Mouse (Mus musculus) kidney, embryonic 15.5 days (tissue): ENCODE measurements around the gene Ssr4. TPM values are rescaled to one million over a fixed set of nuclear protein-coding genes. Genes with fewer than 3 reads are reported as not detected.

Source experiments
- ATAC-seq: fragments of 200-750 bp; cut with Nextera tagmentation; replicated peaks from 2 replicates; pipeline ENCODE4 v1.8.0; 2017; ENCODE audit warnings: moderate TSS enrichment; ENCODE audit not compliant: low FRiP score
- H3K27ac ChIP-seq: fragments of 300-500 bp; sonication (generic); 2 replicates; pipeline ENCODE4 v1.5.1; 2015; ENCODE audit warnings: mild to moderate bottlenecking, inconsistent platforms
- H3K27me3 ChIP-seq: fragments of 300-500 bp; sonication (generic); 2 replicates; pipeline ENCODE4 v1.6.1; 2015; ENCODE audit warnings: inconsistent platforms
- H3K36me3 ChIP-seq: fragments of 300-500 bp; sonication (generic); 2 replicates; pipeline ENCODE4 v1.6.1; 2015; ENCODE audit warnings: inconsistent platforms
- H3K4me1 ChIP-seq: fragments of 300-500 bp; sonication (generic); 2 replicates; pipeline ENCODE4 v1.6.1; 2015; ENCODE audit warnings: inconsistent platforms
- H3K4me2 ChIP-seq: fragments of 300-500 bp; sonication (generic); 2 replicates; pipeline ENCODE4 v1.6.1; 2015; ENCODE audit warnings: moderate library complexity, mild to moderate bottlenecking, inconsistent platforms
- H3K4me3 ChIP-seq: fragments of 300-500 bp; sonication (generic); replicated peaks from 2 replicates; pipeline ENCODE4 v1.5.1; 2015; ENCODE audit warnings: mild to moderate bottlenecking, inconsistent platforms
- H3K9ac ChIP-seq: fragments of 300-500 bp; sonication (generic); 2 replicates; pipeline ENCODE4 v1.6.1; 2015; ENCODE audit warnings: mild to moderate bottlenecking, inconsistent platforms
- H3K9me3 ChIP-seq: fragments of 300-500 bp; sonication (generic); replicated peaks from 2 replicates; pipeline ENCODE4 v1.6.1; 2016; ENCODE audit warnings: inconsistent platforms
- WGBS: fragments of 180-500 bp; shearing (Covaris S2); methylation state at CpG from one replicate; pipeline ENCODE4 v1.1.7; 2015; ENCODE audit warnings: mixed read lengths; 5-methylcytosine and 5-hydroxymethylcytosine counted together
- polyA plus RNA-seq: library from polyadenylated mRNA; unstranded; fragments of >200 nt; fragmentation: Nextera tagmentation; extraction: Ambion mirVana; gene quantifications from 2 replicates; pipeline ENCODE4 v1.2.1, GENCODE M21; 2015

The Ssr4 gene
- polyA plus RNA-seq, 1 experiment from 2014 or later = 176 TPM

GRCm38 (mm10) chrX:73823747-73824146 is 36.9 kb downstream of the Ssr4 start:
- H3K4me2 ChIP-seq = peak overlapping the region; percentile 80
- peaks cover 7% of the 10 kb centered on the region; the same call in 1 of the 2 replicates for H3K4me1 ChIP-seq
- ATAC-seq = peak; percentile 57
- peak overlapping the region; percentile 64 for H3K4me3 ChIP-seq
- H3K27me3 ChIP-seq = peaks cover 33% of the 10 kb centered on the region
- 28% methylated on average over 17 of the region's 17 CpGs for WGBS
- H3K27ac ChIP-seq = no peak overlapping the region
- H3K9me3 ChIP-seq = no peaks in the 10 kb centered on the region
- no peaks in the 10 kb centered on the region for H3K36me3 ChIP-seq
- peak overlapping the region; percentile 65; the same call in 1 of the 2 replicates for H3K9ac ChIP-seq

- Histone ChIP-seq H3K36me3 (no peaks in the 10 kb centered on the region), H3K4me1 (peaks cover 7% of the 10 kb centered on the region; the same call in 1 of the 2 replicates), H3K9ac (peak within 1 kb of the TSS; percentile 65), H3K27me3 (peaks cover 33% of the 10 kb centered on the region), H3K4me3 (peak within 1 kb of the TSS; percentile 64), H3K27ac (peak within 1 kb of the TSS; percentile 62; the same call in 1 of the 2 replicates), H3K9me3 (no peaks in the 10 kb centered on the region), H3K4me2 (peak within 1 kb of the TSS; percentile 80)
- ATAC-seq = peak; percentile 85
- 20% methylated on average over 78 of the region's 84 CpGs for WGBS
Observed at GRCm38 (mm10) chrX:73824185-73825151, 37.6 kb downstream of the Ssr4 start, which contains the start of gene Pdzd4. Gene Pdzd4, minus strand, starts transcription at chrX:73824969.

GRCm38 (mm10) chrX:73835731-73836130 is 48.9 kb downstream of the Ssr4 start:
- no peak overlapping the region for H3K4me3 ChIP-seq
- no peak for ATAC-seq
- no peaks in the 10 kb centered on the region for H3K4me1 ChIP-seq
- H3K9ac ChIP-seq = no peak overlapping the region
- H3K27ac ChIP-seq = no peak overlapping the region
- H3K9me3 ChIP-seq = no peaks in the 10 kb centered on the region
- 96% methylated on average over 1 of the region's 1 CpGs for WGBS
- H3K36me3 ChIP-seq = no peaks in the 10 kb centered on the region
- H3K27me3 ChIP-seq = peaks cover 7% of the 10 kb centered on the region; the same call in 1 of the 2 replicates
- H3K4me2 ChIP-seq = no peak overlapping the region

- Histone ChIP-seq H3K4me2 (no peak overlapping the region), H3K27ac (no peak overlapping the region), H3K9ac (no peak overlapping the region), H3K27me3 (peaks cover 7% of the 10 kb centered on the region; the same call in 1 of the 2 replicates), H3K9me3 (no peaks in the 10 kb centered on the region), H3K4me1 (no peaks in the 10 kb centered on the region), H3K4me3 (no peak overlapping the region), H3K36me3 (no peaks in the 10 kb centered on the region)
- ATAC-seq = no peak
- 75% methylated on average over 3 of the region's 3 CpGs for WGBS
Observed at GRCm38 (mm10) chrX:73836691-73837090, 49.9 kb downstream of the Ssr4 start.

Other genes starting within 250 kb of the Ssr4 start
- 27.9 and 29.3 TPM in 2 replicates for gene Dusp9, start 147.6 kb upstream of the Ssr4 start, polyA plus RNA-seq
- gene Pnck, start 126.9 kb upstream of the Ssr4 start, polyA plus RNA-seq = 14.5 and 17.3 TPM in 2 replicates
- gene Slc6a8, start 113.9 kb upstream of the Ssr4 start, polyA plus RNA-seq = 7.1 and 7.9 TPM in 2 replicates
- 256 and 267 TPM in 2 replicates for gene Bcap31, start 70.9 kb upstream of the Ssr4 start, polyA plus RNA-seq
- gene Abcd1, start 70.4 kb upstream of the Ssr4 start, polyA plus RNA-seq = 12.4 and 15.2 TPM in 2 replicates
- 0.14 and 0.44 TPM in 2 replicates for gene Plxnb3, start 29.9 kb upstream of the Ssr4 start, polyA plus RNA-seq
- gene Srpk3, start 12.6 kb upstream of the Ssr4 start, polyA plus RNA-seq = 5.2 and 8.1 TPM in 2 replicates
- 224 and 234 TPM in 2 replicates for gene Idh3g, start 131 bp upstream of the Ssr4 start, polyA plus RNA-seq
- 0.80 and 0.92 TPM in 2 replicates for gene Pdzd4, start 37.9 kb downstream of the Ssr4 start, polyA plus RNA-seq
- gene Avpr2, start 105.1 kb downstream of the Ssr4 start, polyA plus RNA-seq = 5.8 and 6.2 TPM in 2 replicates
- gene L1cam, start 109.1 kb downstream of the Ssr4 start, polyA plus RNA-seq = 8.0 and 10.4 TPM in 2 replicates
- gene Arhgap4, start 134.8 kb downstream of the Ssr4 start, polyA plus RNA-seq = 3.7 and 4.0 TPM in 2 replicates
- gene Naa10, start 134.9 kb downstream of the Ssr4 start, polyA plus RNA-seq = 139 and 159 TPM in 2 replicates
- gene Renbp, start 143.8 kb downstream of the Ssr4 start, polyA plus RNA-seq = 41.9 and 54.5 TPM in 2 replicates
- 58.1 and 60.5 TPM in 2 replicates for gene Hcfc1, start 179.3 kb downstream of the Ssr4 start, polyA plus RNA-seq
- gene Irak1, start 236.9 kb downstream of the Ssr4 start, polyA plus RNA-seq = 71.5 and 77.8 TPM in 2 replicates